Mouse (Mus musculus) retina, embryonic 14.5 days (tissue): ENCODE measurements around the gene 2310011J03Rik.
"Not testable (repeated sequence)": the region's sequence is repeated elsewhere in the genome, so short reads cannot be mapped to it uniquely, and the experiment has no call there.

ENCODE experiments used
- DNase-seq: peaks from one replicate; pipeline ENCODE4 v3.0.0-alpha.2; 2015; ENCODE audit warnings: low spot score

Gene 2310011J03Rik

DNA sequence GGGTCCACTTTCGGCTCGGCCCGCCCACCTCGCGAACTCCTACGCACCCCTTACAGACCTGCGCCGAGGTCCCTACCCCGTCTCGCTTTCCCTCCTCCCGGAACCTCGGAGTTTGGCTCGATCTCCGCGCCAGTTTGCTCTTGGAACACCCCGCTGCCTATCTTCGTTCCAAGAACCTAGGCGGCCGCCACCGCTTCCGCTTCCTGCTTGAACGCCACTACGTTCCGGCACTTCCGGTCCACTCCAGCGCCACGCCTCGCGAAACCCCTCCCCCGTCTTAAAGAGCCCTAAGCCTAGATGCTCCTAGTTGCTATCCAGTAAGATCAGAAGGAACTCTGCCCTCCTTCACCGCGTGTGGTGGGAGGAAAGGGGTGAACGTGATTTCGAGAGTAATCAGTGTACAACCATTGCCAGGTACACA is at the start of gene 2310011J03Rik:
2310011J03Rik (minus strand) TSS at position 198 of the 421 bp plus-strand sequence.
- peak; percentile 90 for DNase-seq

DNA sequence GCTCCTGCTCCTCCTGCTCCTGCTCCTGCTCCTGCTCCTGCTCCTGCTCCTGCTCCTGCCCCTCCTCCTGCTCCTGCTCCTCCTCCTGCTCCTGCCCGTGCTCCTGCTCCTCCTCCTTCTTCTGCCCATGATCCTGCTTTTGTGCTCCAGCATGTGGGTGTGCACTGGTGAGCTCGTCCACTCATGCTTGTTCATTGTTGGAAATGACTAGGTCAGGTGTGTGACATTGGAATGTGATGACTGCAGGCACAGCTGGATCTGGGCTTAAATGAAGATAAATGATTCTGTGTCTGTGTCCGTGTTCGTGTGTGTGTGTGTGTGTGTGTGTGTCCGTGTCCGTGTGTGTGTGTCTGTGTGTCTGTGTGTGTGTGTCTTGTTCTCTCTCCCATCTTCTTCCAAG is 48.1 kb upstream of the 2310011J03Rik start:
- no peak for DNase-seq

- DNase-seq = no peak
Measured at GRCm38 (mm10) chr10:80367954-80368353, 47.6 kb upstream of the 2310011J03Rik start.

DNA sequence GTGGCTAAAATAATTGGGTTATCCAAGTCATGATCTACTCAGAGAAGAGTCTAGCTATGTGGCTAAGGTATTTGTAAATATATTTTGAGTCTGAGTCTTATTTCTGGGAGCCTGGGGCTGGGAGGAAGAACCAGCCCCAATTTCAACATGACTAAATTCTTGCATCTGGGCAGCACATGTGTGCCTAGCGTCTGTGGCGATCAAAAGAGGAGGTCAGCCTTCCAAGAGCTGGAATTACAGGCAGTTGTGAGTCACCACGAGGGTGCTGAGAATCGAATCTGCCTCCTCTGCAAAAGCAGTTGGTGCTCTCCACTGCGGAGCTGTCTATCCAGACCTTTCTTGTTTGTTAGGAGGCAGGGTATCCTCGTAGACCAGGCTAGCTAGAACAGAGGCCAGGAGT is 45.4 kb upstream of the 2310011J03Rik start:
- DNase-seq = no peak

DNA sequence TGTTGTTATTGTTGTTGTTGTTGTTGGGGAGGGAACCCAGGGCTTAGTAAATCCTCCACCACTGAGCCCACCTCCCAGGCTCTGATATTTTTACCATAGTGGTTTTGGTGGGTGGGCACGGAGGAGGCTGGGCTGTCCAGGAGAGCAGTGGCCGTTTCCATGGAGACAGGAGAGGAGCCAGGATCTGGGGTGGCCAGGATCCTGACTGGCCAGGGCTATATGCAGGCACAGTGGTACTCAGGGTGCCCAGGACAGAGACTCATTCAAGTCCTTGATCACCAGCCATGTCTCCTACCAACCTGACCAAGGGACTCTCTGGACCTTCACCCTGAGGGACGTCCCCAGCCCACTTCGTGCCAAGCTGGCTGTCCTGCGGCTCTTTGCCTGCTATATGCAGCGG is 43.4 kb upstream of the 2310011J03Rik start:
- no peak for DNase-seq

- peak; percentile 58 for DNase-seq
Measured at GRCm38 (mm10) chr10:80357994-80358639, 37.8 kb upstream of the 2310011J03Rik start.

- no peak for DNase-seq
Measured at GRCm38 (mm10) chr10:80357336-80357735, 37.0 kb upstream of the 2310011J03Rik start.

GRCm38 (mm10) chr10:80356737-80357136 is 36.4 kb upstream of the 2310011J03Rik start:
- no peak for DNase-seq

- no peak for DNase-seq
Measured at GRCm38 (mm10) chr10:80356001-80356682, 35.8 kb upstream of the 2310011J03Rik start, which contains the start of gene Plk5. TSS of gene Plk5 (plus strand) at chr10:80356459.

DNA sequence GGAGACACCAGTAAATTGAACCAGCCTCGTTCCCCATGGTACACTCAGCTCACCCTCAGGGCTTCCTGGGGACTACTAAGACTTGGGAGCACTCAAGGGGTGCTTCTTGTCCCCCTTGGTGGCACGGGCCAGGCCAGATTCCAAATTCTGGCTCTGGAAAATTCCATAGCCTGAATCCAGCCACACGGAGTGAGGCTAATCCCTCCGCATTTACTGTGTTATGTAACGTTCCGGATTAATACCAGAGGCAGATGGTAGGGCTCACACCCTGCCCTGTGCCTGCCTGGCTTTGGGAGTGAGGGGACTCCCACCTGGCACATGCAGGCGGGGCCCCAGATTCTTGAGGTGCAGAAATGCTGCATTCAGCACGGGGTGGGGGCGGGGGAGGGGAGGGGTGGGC is 35.1 kb upstream of the 2310011J03Rik start:
- no peak for DNase-seq

GRCm38 (mm10) chr10:80352727-80353126 is 32.4 kb upstream of the 2310011J03Rik start:
- no peak for DNase-seq

- DNase-seq = no peak
Measured at GRCm38 (mm10) chr10:80351896-80352295, 31.6 kb upstream of the 2310011J03Rik start.

DNA sequence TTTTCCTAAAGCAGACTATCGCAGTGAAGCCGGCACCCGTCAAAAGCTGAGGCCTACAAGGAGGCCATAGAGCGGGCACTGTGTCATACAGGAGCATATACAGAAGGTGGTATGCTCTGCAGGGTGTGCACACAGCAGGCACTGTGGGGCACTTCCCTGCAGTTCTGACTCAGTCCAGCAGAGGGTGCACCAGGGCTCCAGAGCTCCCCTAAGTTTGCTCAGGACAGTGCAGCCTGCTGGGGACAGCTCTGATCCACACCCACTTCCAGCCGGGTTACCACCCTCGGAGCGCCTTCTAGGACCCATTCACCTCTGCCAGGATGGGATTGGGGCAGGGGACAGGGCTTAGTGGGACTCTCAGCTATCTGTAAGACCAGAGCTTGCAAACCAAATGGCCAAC is 30.0 kb upstream of the 2310011J03Rik start:
- peak; percentile 96 for DNase-seq

DNA sequence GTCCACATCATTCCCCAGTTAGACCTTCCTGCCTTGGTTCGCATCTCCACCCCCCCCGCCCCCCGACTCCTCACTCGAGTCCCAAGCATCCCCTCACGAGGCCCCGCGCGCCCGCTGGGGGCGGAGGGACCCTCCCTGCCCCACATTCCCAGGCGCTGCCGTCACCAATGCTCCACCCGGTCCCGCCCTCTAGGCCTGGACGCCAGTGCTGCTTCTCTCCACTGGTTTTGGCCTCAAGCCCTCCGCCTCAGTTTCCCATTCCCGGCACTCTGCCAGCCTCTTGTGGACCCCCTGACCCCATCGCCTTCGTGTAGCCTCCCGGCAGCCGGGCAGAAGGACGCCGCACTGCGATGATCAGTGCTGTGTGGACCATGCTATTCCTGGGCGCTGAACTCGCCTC is 28.6 kb upstream of the 2310011J03Rik start:
- DNase-seq = peak; percentile 53

DNA sequence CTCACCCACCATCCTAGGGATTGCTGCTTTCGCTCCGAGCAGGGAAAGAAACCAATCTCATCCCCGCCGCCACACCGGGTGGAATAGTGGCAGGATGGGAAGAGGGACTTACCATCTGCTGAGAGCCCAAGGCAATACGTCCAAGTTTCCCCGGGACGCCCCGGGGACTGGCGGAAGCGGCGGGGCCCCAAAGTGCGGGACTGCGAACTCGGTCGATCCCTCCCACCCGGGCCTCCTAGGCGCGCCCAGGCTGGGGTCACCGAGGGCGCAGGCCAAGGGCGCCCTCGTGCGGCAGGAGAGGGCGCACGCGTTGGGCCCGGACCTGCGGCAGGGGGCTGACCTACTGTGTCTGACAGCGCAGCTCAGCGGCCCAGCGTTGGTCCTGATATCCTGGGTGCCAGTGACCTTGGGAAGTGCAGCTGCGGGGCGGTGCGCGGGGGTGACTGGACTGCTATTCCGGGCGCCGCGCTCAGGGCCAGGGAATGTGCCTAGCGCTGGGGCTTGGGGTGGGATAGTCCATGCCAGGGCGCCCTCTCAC is 28.0 kb upstream of the 2310011J03Rik start, which contains the start of gene Adamtsl5:
Adamtsl5 (minus strand) TSS at position 169 of the 538 bp plus-strand sequence.
- DNase-seq = peak; percentile 78

DNA sequence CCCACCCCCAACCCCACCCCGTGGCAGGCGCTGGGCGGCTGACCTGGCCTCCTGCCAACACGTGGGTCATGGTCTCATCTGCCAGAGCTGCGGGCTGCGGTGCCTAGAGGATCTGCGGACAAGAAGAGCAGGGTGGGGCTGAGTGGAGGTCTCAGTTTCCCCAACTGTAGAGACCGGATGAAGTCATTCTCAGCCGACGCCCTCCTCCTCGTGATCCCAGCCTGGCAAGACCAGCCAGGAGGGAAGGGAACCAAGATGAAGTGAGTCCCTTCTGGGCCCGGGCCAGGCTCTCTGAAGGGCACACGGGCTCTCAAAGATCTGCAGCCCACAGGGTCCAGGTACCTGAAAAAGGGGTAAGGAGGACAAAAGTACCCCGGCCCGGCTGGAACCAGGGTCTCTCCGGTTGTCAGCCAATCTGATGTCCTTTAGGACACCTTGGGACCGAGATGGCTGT is 27.2 kb upstream of the 2310011J03Rik start:
- no peak for DNase-seq

GRCm38 (mm10) chr10:80345929-80346328 is 25.6 kb upstream of the 2310011J03Rik start:
- not testable (repeated sequence) for DNase-seq

DNA sequence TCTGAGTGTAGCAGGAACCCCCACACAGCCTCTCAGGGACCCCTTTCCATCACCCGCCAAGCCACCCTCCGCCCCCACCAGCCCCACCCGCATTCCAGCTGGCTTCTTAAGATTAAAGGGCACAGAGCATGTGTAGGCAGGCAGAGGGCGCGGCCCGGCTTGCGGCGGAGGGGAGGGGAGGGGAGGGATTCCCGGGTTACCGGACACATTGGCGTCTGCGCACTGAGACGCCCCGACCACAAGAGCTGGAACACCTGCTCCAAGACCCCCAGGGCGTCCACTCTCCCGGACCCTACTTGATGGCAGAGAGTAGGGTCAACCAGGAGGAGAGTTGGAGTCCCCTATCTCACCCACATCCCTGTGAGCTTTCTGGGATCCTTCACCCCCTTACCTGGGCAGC is 24.8 kb upstream of the 2310011J03Rik start:
- DNase-seq = no peak

DNA sequence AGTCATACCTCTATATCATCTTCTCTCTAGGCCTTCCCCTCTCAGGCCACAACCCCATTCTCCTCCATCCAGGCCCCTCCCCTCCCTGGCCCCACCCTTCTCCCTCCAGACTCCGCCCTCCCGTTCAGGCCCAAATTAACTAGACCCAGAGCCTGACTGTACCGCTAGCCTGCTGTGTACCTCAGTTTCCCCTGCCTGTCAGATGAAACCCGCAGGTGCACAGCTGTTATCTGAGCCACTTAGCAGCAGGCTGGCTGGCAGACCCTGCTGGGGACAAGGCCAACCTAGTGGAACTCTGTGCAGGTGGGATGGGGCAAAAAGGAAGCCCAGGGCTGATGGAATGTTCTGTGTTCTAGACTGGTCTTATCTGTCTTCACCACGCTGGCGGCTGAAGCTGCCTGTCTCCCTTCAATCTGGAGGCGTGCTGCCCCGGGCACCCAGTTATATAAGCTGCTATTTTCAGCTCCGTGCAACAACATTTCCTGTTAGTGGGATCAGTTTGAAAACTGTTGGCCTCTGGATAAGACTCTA is 23.9 kb upstream of the 2310011J03Rik start:
- DNase-seq = no peak

DNA sequence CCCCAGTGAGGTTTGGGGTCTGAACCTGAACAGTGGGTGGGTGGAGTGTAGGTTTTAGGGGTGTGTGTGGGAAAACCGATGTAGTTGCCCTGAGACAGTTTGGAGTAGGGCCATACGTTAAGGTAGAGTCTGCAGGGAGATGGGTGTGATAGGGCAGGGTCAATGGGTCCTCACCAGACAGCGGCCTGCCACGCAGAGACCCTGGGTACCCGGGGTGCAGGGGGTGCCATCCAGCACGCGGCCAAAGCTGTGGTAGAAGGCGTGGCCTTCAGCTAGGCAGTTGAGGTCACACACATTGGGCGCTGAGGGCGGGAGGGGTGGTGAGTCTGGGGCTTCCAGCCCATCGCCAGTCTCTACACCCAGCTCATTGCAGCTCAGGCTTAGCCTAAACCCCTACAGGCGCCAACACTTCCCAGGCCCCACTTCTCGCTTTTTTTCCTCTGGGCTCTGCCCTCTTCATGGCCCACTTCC is 23.1 kb upstream of the 2310011J03Rik start:
- DNase-seq = no peak

- peak; percentile 81 for DNase-seq
Measured at GRCm38 (mm10) chr10:80342749-80343424, 22.6 kb upstream of the 2310011J03Rik start.

DNA sequence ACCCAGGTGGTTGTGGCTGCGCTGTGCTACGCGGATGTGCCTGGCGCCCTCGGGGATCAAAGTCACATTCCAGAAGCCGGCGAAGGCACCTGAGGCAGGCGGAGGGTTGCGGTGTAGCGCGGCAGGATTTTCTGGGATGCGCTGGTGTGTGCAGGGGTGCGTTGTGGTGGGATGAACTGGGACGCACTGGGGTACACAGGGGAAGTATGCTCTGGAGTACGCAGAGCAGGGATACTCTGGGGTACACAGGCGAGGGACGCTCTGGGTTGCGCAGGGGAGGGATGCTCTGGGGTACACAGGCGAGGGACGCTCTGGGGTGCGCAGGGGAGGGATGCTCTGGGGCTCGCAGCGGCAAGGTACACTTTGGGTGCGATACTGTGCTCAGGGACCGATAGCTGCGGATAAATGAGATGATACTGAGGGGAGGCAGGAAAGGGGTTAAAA is 22.0 kb upstream of the 2310011J03Rik start:
- DNase-seq = no peak
